15 mouse cellular contexts compared by ENCODE assay signal in the genomic region with DNA sequence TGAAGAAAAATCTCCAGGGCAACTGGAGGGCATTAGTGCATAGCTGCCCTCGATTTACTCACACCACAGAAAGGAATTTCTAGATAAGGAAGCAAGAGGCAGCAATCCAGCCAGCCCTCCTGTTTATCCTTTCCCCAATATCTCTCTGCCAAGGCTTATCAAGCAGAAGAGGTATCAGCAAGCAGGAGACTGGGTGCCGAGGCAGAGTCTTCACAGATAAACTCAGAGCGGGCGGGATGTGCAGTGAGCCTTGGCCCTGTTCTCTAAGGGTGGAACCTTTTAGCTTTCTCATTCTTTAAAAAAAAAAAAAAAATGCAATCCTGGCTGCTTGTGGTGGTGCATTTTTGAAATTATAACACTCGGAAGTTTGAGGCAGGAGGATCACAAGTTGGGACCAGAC. TPM values are rescaled to one million over a fixed set of nuclear protein-coding genes. Genes with fewer than 3 reads are reported as not detected.
A peak's percentile ranks its signal among the peaks of the same experiment; 100 is the strongest.
DNase-seq lines count a peak whose midpoint lies in the region; ATAC-seq lines count a peak whose summit lies in the region.
"Had no signal": no experiment of that assay in that cellular context is flagged by ENCODE, and none has a peak within 500 bp of the region (broad histone marks: within the 10 kb centered on the region; RNA-seq: fewer than 3 reads in every experiment).

No protein-coding gene starts in this region.

- peak; percentile 80 for ATAC-seq in erythroid progenitor cell, adult 5-6 weeks (replicated peaks; ENCODE audit: low FRiP score, poor library complexity, severe bottlenecking)
- no peak for ATAC-seq in midbrain, embryonic 14.5 days (ENCODE audit: low FRiP score, low TSS enrichment)
- ATAC-seq: forebrain, embryonic 14.5 days had no signal

- no peak overlapping the region for H3K4me2 ChIP-seq in midbrain, embryonic 14.5 days (ENCODE audit: low read length)
- H3K4me2 ChIP-seq: limb, embryonic 12.5 days; midbrain, embryonic 12.5 days had no signal

- no peaks in the 10 kb centered on the region for H3K4me1 ChIP-seq in midbrain, embryonic 14.5 days (ENCODE audit: control insufficient read depth, insufficient read depth, low read length)
- H3K4me1 ChIP-seq: midbrain, embryonic 12.5 days had no signal

- no peaks in the 10 kb centered on the region for H3K36me3 ChIP-seq in midbrain, embryonic 14.5 days (ENCODE audit: control insufficient read depth, insufficient read depth, low read length)
- H3K36me3 ChIP-seq: limb, embryonic 12.5 days; midbrain, embryonic 12.5 days had no signal

- DNase-seq in ovary, adult 18-20 months (ENCODE audit: low spot score) = peak; percentile 50
- no peak for DNase-seq in ovary, postnatal 14 days (ENCODE audit: low spot score)
- peak; percentile 21 for DNase-seq in heart, postnatal 4 days
- DNase-seq in spleen, postnatal 10 days (ENCODE audit: low spot score in 2 of 2) = peak; percentile 28 to 51
- no peak for DNase-seq in left cerebral cortex, adult 18-20 months (ENCODE audit: low spot score in 2 of 2)
- no peak for DNase-seq in cerebellum, postnatal 10 days
- DNase-seq in midbrain, embryonic 14.5 days = no peak
- DNase-seq: adrenal gland, postnatal 25 days; cerebellum, adult 18-20 months; kidney, adult 11 months; thymus, postnatal 4 days had no signal

- H3K27ac ChIP-seq in midbrain, embryonic 14.5 days (replicated peaks; ENCODE audit: low read depth, low read length) = no peak overlapping the region
- H3K27ac ChIP-seq: limb, embryonic 12.5 days; midbrain, embryonic 12.5 days had no signal

- no peak overlapping the region for H3K9ac ChIP-seq in midbrain, embryonic 14.5 days (replicated peaks; ENCODE audit: low read length)
- H3K9ac ChIP-seq: limb, embryonic 12.5 days; midbrain, embryonic 12.5 days had no signal

- no peak overlapping the region for H3K4me3 ChIP-seq in midbrain, embryonic 14.5 days (replicated peaks; ENCODE audit: low read depth, low read length)
- H3K4me3 ChIP-seq: limb, embryonic 12.5 days; midbrain, embryonic 12.5 days had no signal

- WGBS in midbrain, embryonic 14.5 days = 87% methylated on average over 5 of the region's 5 CpGs

- no peaks in the 10 kb centered on the region for H3K27me3 ChIP-seq in midbrain, embryonic 14.5 days (ENCODE audit: control insufficient read depth, insufficient read depth, low read length)
- H3K27me3 ChIP-seq: limb, embryonic 12.5 days; midbrain, embryonic 12.5 days had no signal

- no peaks in the 10 kb centered on the region for H3K9me3 ChIP-seq in midbrain, embryonic 14.5 days (ENCODE audit: control insufficient read depth, low read length)
- H3K9me3 ChIP-seq: limb, embryonic 12.5 days; midbrain, embryonic 12.5 days had no signal

RNA-seq across cellular contexts. Expression of gene Man1a, which starts 38.2 kb away (rescaled TPM):
- 86.9 and 121 TPM in 2 replicates for total RNA-seq in erythroid progenitor cell, adult 5-6 weeks (2015; ENCODE audit: low replicate concordance)
- 92.8 and 112 TPM in 2 replicates for total RNA-seq in erythroid progenitor cell, adult 5-6 weeks (2017; ENCODE audit: low replicate concordance)
- 10 to 100 TPM; 21.4 to 22.1 TPM for total RNA-seq in heart, postnatal 4 days (2021)
- total RNA-seq in left cerebral cortex, adult 18-20 months (2021) = 10 to 100 TPM; 20.8 to 23.8 TPM
- 5.8 and 6.4 TPM in 2 replicates for polyA plus RNA-seq in midbrain, embryonic 14.5 days (2014; fragmentation: Nextera tagmentation; extraction: Ambion mirVana)

Comparison
In these comparisons a context has a peak if more than half of its experiments do, and no peak if none do; other contexts are left out.
1. DNase-seq: peak in ovary, adult 18-20 months (single experiment), heart, postnatal 4 days (single experiment) and spleen, postnatal 10 days (2 of 2); none in ovary, postnatal 14 days (single experiment), left cerebral cortex, adult 18-20 months (0 of 2), cerebellum, postnatal 10 days (0 of 2) and midbrain, embryonic 14.5 days (single experiment).